Mouse (Mus musculus) C2C12 (cell line): ENCODE data around the gene Snrnp25.

Source experiments
- CEBPB ChIP-seq: IDR thresholded peaks from one replicate; pipeline ENCODE4 v1.6.1; 2011; ENCODE audit warnings: low read depth, mild to moderate bottlenecking, control low read depth, moderate library complexity
- CTCF ChIP-seq: IDR thresholded peaks from one replicate; pipeline ENCODE4 v1.5.1; 2011; ENCODE audit not compliant: control insufficient read depth, insufficient read depth, insufficient read length
- FOSL1 ChIP-seq: IDR thresholded peaks from one replicate; pipeline ENCODE4 v1.8.0; 2011; ENCODE audit warnings: mild to moderate bottlenecking, low read length; ENCODE audit not compliant: poor library complexity, insufficient read depth, severe bottlenecking
- MAX ChIP-seq: IDR thresholded peaks from one replicate; pipeline ENCODE4 v1.6.1; 2011; ENCODE audit warnings: mild to moderate bottlenecking, control low read depth
- MYOD1 ChIP-seq: IDR thresholded peaks from one replicate; pipeline ENCODE4 v1.6.1; 2011; ENCODE audit warnings: low read depth; ENCODE audit not compliant: control insufficient read depth, insufficient read length
- MYOG ChIP-seq: IDR thresholded peaks from one replicate; pipeline ENCODE4 v1.6.1; 2011; ENCODE audit not compliant: control insufficient read depth, insufficient read length; ENCODE audit errors: extremely low read depth
- USF1 ChIP-seq: IDR thresholded peaks from one replicate; pipeline ENCODE4 v1.6.1; 2011; ENCODE audit warnings: low read depth, mild to moderate bottlenecking, control low read depth, moderate library complexity

GRCm38 (mm10) chr11:32248350-32248749, 43.1 kb downstream of the Snrnp25 start:
- TF ChIP-seq MAX: no peak
- TF ChIP-seq CTCF: no peak
- no peak for TF ChIP-seq MYOD1
- no peak for TF ChIP-seq USF1
- no peak for TF ChIP-seq MYOG
- no peak for TF ChIP-seq CEBPB
- TF ChIP-seq FOSL1: no peak
